In the genomic region with DNA sequence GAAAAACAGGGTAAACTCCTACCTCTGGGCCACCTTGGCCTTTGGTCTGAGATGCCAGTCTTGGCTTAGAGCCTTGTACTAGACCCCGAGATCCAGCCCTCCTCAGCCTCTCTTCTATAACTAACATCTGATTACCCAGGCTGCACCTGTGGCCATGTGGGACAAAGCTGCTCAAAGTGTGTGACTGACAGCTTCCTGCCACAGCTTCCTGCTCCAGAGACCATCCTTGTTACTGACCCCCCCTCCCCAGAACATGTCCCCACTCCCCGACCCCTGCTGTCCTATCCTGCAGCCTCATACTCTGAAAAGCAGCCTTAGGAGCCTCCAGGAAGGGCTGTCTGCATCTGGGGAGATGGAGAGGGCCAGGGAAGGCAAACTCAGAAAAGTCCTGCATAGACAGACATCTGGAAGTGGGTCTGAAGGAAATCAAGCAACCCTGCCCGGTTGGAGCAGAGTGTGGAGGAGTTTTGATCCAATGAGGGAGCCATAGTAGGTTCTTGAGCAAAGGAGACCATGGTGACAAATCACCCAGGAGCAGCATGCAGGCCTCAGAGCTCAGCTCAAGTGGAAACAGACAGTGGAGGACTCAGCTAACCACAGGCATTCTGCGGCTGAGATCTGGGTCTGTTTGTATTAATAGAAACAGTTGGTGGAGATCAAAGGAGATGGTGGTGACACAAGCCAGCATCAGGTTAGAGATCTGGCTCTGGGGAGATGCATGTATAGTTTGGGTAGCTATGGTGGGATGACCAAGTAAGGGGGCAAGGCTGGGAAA, we compare ENCODE assay signal across 17 mouse cellular contexts. TPM values are rescaled to one million over a fixed set of nuclear protein-coding genes. Genes with fewer than 3 reads are reported as not detected.
A peak's percentile ranks its signal among the peaks of the same experiment; 100 is the strongest.
DNase-seq lines count a peak whose midpoint lies in the region; ATAC-seq and TF ChIP-seq lines count a peak whose summit lies in the region.
"Had no signal": no experiment of that assay in that cellular context is flagged by ENCODE, and none has a peak within 500 bp of the region (broad histone marks: within the 10 kb centered on the region; RNA-seq: fewer than 3 reads in every experiment).

No protein-coding gene starts in this region.

- TF ChIP-seq CTCF in liver, postnatal 0 days (IDR thresholded peaks at IDR 0.05; ENCODE audit: low read depth), result no peak

- no peak overlapping the region for H3K4me2 ChIP-seq in liver, postnatal 0 days (ENCODE audit: low read depth, low read length)
- no peak overlapping the region for H3K4me2 ChIP-seq in embryonic facial prominence, embryonic 15.5 days (replicated peaks)
- H3K4me2 ChIP-seq in forebrain, embryonic 11.5 days (ENCODE audit: low read depth, low read length, severe bottlenecking), result no peak overlapping the region
- H3K4me2 ChIP-seq: forebrain, embryonic 15.5 days; kidney, embryonic 15.5 days; limb, embryonic 13.5 days; midbrain, embryonic 15.5 days had no signal

- no peak overlapping the region for H3K27ac ChIP-seq in liver, postnatal 0 days (ENCODE audit: low read depth)
- peak overlapping the region; percentile 34 for H3K27ac ChIP-seq in embryonic facial prominence, embryonic 15.5 days (replicated peaks)
- H3K27ac ChIP-seq in forebrain, embryonic 11.5 days (ENCODE audit: low read depth, low read length), result no peak overlapping the region
- H3K27ac ChIP-seq: forebrain, embryonic 15.5 days; kidney, embryonic 15.5 days; limb, embryonic 13.5 days; midbrain, embryonic 15.5 days had no signal

- no peak overlapping the region for H3K9ac ChIP-seq in liver, postnatal 0 days (replicated peaks)
- no peak overlapping the region for H3K9ac ChIP-seq in embryonic facial prominence, embryonic 15.5 days
- H3K9ac ChIP-seq in forebrain, embryonic 11.5 days (ENCODE audit: low read length), result no peak overlapping the region
- H3K9ac ChIP-seq: forebrain, embryonic 15.5 days; kidney, embryonic 15.5 days; limb, embryonic 13.5 days; midbrain, embryonic 15.5 days had no signal

- H3K4me3 ChIP-seq in liver, postnatal 0 days (ENCODE audit: low read depth, low read length), result no peak overlapping the region
- H3K4me3 ChIP-seq in embryonic facial prominence, embryonic 15.5 days (replicated peaks), result no peak overlapping the region
- no peak overlapping the region for H3K4me3 ChIP-seq in forebrain, embryonic 11.5 days (ENCODE audit: low read depth, low read length)
- H3K4me3 ChIP-seq: forebrain, embryonic 15.5 days; kidney, embryonic 15.5 days; limb, embryonic 13.5 days; midbrain, embryonic 15.5 days had no signal

- H3K27me3 ChIP-seq in liver, postnatal 0 days (ENCODE audit: insufficient read depth, low read length), result peaks cover 9% of the 10 kb centered on the region; the same call in 1 of the 2 replicates
- peaks cover 11% of the 10 kb centered on the region for H3K27me3 ChIP-seq in embryonic facial prominence, embryonic 15.5 days
- no peaks in the 10 kb centered on the region; the same call in none of the 2 replicates for H3K27me3 ChIP-seq in forebrain, embryonic 11.5 days (ENCODE audit: control insufficient read depth, insufficient read depth, low read length)
- H3K27me3 ChIP-seq: forebrain, embryonic 15.5 days had no signal

- WGBS in liver, postnatal 0 days (ENCODE audit: insufficient replicate concordance), result 25% methylated on average over 4 of the region's 4 CpGs
- WGBS in embryonic facial prominence, embryonic 15.5 days, result 38% methylated on average over 4 of the region's 4 CpGs
- 77% methylated on average over 4 of the region's 4 CpGs for WGBS in forebrain, embryonic 11.5 days

- H3K36me3 ChIP-seq in liver, postnatal 0 days (replicated peaks; ENCODE audit: insufficient read depth, low read length), result no peaks in the 10 kb centered on the region
- H3K36me3 ChIP-seq in embryonic facial prominence, embryonic 15.5 days, result no peaks in the 10 kb centered on the region
- H3K36me3 ChIP-seq in forebrain, embryonic 11.5 days (ENCODE audit: control insufficient read depth, insufficient read depth, low read length), result no peaks in the 10 kb centered on the region
- H3K36me3 ChIP-seq: forebrain, embryonic 15.5 days; kidney, embryonic 15.5 days; limb, embryonic 13.5 days; midbrain, embryonic 15.5 days had no signal

- H3K9me3 ChIP-seq in liver, postnatal 0 days (ENCODE audit: low read length), result no peaks in the 10 kb centered on the region
- H3K9me3 ChIP-seq in embryonic facial prominence, embryonic 15.5 days (replicated peaks), result no peaks in the 10 kb centered on the region
- H3K9me3 ChIP-seq in forebrain, embryonic 11.5 days (ENCODE audit: control insufficient read depth, low read length), result no peaks in the 10 kb centered on the region
- H3K9me3 ChIP-seq: forebrain, embryonic 15.5 days; kidney, embryonic 15.5 days; limb, embryonic 13.5 days; midbrain, embryonic 15.5 days had no signal

- no peak for TF ChIP-seq EP300 in liver, postnatal 0 days (IDR thresholded peaks at IDR 0.05; ENCODE audit: low read depth)

- peak; percentile 36; the same call in 1 of the 2 replicates for ATAC-seq in liver, postnatal 0 days
- no peak for ATAC-seq in embryonic facial prominence, embryonic 15.5 days (ENCODE audit: insufficient number of reproducible peaks, low FRiP score, low TSS enrichment, low read depth)
- no peak for ATAC-seq in forebrain, embryonic 11.5 days (replicated peaks; ENCODE audit: low FRiP score)
- ATAC-seq: forebrain, embryonic 15.5 days; midbrain, embryonic 15.5 days had no signal

- H3K4me1 ChIP-seq in liver, postnatal 0 days (ENCODE audit: insufficient read depth), result no peaks in the 10 kb centered on the region
- peaks cover 19% of the 10 kb centered on the region for H3K4me1 ChIP-seq in embryonic facial prominence, embryonic 15.5 days
- H3K4me1 ChIP-seq in forebrain, embryonic 11.5 days (replicated peaks; ENCODE audit: control insufficient read depth, insufficient read depth, low read length), result no peaks in the 10 kb centered on the region
- H3K4me1 ChIP-seq: midbrain, embryonic 15.5 days had no signal

- DNase-seq in liver, postnatal 0 days, result no peak
- no peak for DNase-seq in liver
- DNase-seq in CD4-positive, CD25-positive, alpha-beta regulatory T cell, adult 2 months (ENCODE audit: low read depth, low spot score), result peak; percentile 86
- DNase-seq in thymus, adult 18-20 months, result peak; percentile 59 to 73
- DNase-seq in forebrain, embryonic 11.5 days (ENCODE audit: low spot score), result no peak
- no peak for DNase-seq in urinary bladder, postnatal 25 days (ENCODE audit: low spot score)
- DNase-seq in kidney, postnatal 25 days, result no peak
- DNase-seq: heart, adult 11 months; heart, postnatal 4 days; layer of hippocampus, postnatal 36 days had no signal

RNA-seq across cellular contexts. Expression of a gene that starts 5.0 kb away (rescaled TPM):
- polyA plus RNA-seq in liver, postnatal 0 days (2015; fragmentation: Nextera tagmentation; extraction: Ambion mirVana), result 0.31 and 0.67 TPM in 2 replicates
- polyA plus RNA-seq in embryonic facial prominence, embryonic 15.5 days (2015; fragmentation: Nextera tagmentation; extraction: Ambion mirVana), result 0.64 and 0.85 TPM in 2 replicates
- 0.37 and 0.44 TPM in 2 replicates for polyA plus RNA-seq in forebrain, embryonic 11.5 days (2014; fragmentation: Nextera tagmentation; extraction: Ambion mirVana)

RNA-seq across cellular contexts. Expression of a gene that starts 52.4 kb away (rescaled TPM):
- polyA plus RNA-seq in liver, postnatal 0 days (2015; fragmentation: Nextera tagmentation; extraction: Ambion mirVana), result 19.3 and 21.3 TPM in 2 replicates
- 110 and 118 TPM in 2 replicates for polyA plus RNA-seq in embryonic facial prominence, embryonic 15.5 days (2015; fragmentation: Nextera tagmentation; extraction: Ambion mirVana)
- polyA plus RNA-seq in forebrain, embryonic 11.5 days (2014; fragmentation: Nextera tagmentation; extraction: Ambion mirVana), result 104 and 113 TPM in 2 replicates

RNA-seq across cellular contexts. Expression of a gene that starts 56.7 kb away (rescaled TPM):
- polyA plus RNA-seq in liver, postnatal 0 days (2015; fragmentation: Nextera tagmentation; extraction: Ambion mirVana), result not detected in 2 replicates
- polyA plus RNA-seq in embryonic facial prominence, embryonic 15.5 days (2015; fragmentation: Nextera tagmentation; extraction: Ambion mirVana), result 0.34 and 0.44 TPM in 2 replicates
- 0.17 TPM in 1 of 2 replicates, not detected in the other for polyA plus RNA-seq in forebrain, embryonic 11.5 days (2014; fragmentation: Nextera tagmentation; extraction: Ambion mirVana)
- polyA plus RNA-seq: kidney, embryonic 15.5 days; limb, embryonic 13.5 days; lung, embryonic 16.5 days; stomach, embryonic 14.5 days had no signal

Comparison
In these comparisons a context has a peak if more than half of its experiments do, and no peak if none do; other contexts are left out.
1. DNase-seq: peak in CD4-positive, CD25-positive, alpha-beta regulatory T cell, adult 2 months (single experiment) and thymus, adult 18-20 months (2 of 2); none in liver, postnatal 0 days (single experiment), liver (single experiment), forebrain, embryonic 11.5 days (single experiment), urinary bladder, postnatal 25 days (single experiment) and kidney, postnatal 25 days (0 of 2).